Mouse (Mus musculus): Measurements from ENCODE around the gene Arg2. TPM values are rescaled to one million over a fixed set of nuclear protein-coding genes. Genes with fewer than 3 reads are reported as not detected.
A peak's percentile ranks its signal among the peaks of the same experiment; 100 is the strongest.
"Not testable (repeated sequence)": the region's sequence is repeated elsewhere in the genome, so short reads cannot be mapped to it uniquely, and the experiment has no call there.

The Arg2 gene
- polyA plus RNA-seq, 1 experiment: 0.43 TPM

- Histone ChIP-seq H3K9me3 (no peaks in the 10 kb centered on the region), H3K4me3 (replicated peaks) (no peak overlapping the region), H3K27me3 (replicated peaks) (no peaks in the 10 kb centered on the region), H3K36me3 (replicated peaks; ENCODE audit: low read length) (peaks cover 95% of the 10 kb centered on the region), H3K4me1 (peaks cover 6% of the 10 kb centered on the region; the same call in 1 of the 2 replicates)
- TF ChIP-seq GATA1 (IDR thresholded peaks at IDR 0.05; ENCODE audit: borderline replicate concordance, low read length) (no peak), FLI1 (IDR thresholded peaks at IDR 0.05; ENCODE audit: low read length) (no peak)
Measured at GRCm38 (mm10) chr12:79162876-79163275, 32.3 kb downstream of the Arg2 start.

- no peaks in the 10 kb centered on the region for H3K9me3 ChIP-seq
- no peak for TF ChIP-seq GATA1 (IDR thresholded peaks at IDR 0.05; ENCODE audit: borderline replicate concordance, low read length)
- TF ChIP-seq FLI1 (IDR thresholded peaks at IDR 0.05; ENCODE audit: low read length): no peak
- peaks cover 49% of the 10 kb centered on the region for H3K36me3 ChIP-seq (replicated peaks; ENCODE audit: low read length)
- H3K27me3 ChIP-seq (replicated peaks): no peaks in the 10 kb centered on the region
- H3K4me3 ChIP-seq (replicated peaks): no peak overlapping the region
- H3K4me1 ChIP-seq: peaks cover 47% of the 10 kb centered on the region
Measured at GRCm38 (mm10) chr12:79169173-79169572, 38.6 kb downstream of the Arg2 start.

GRCm38 (mm10) chr12:79170421-79170820 is 39.8 kb downstream of the Arg2 start:
- peaks cover 49% of the 10 kb centered on the region for H3K36me3 ChIP-seq (replicated peaks; ENCODE audit: low read length)
- TF ChIP-seq FLI1 (IDR thresholded peaks at IDR 0.05; ENCODE audit: low read length) (no peak), GATA1 (IDR thresholded peaks at IDR 0.05; ENCODE audit: borderline replicate concordance, low read length) (no peak)

GRCm38 (mm10) chr12:79171269-79171995 is 40.9 kb downstream of the Arg2 start:
- H3K9me3 ChIP-seq: no peaks in the 10 kb centered on the region
- H3K4me3 ChIP-seq (replicated peaks): peak overlapping the region; percentile 98
- peaks cover 47% of the 10 kb centered on the region for H3K4me1 ChIP-seq
- TF ChIP-seq FLI1 (IDR thresholded peaks at IDR 0.05; ENCODE audit: low read length): no peak
- no peak for TF ChIP-seq GATA1 (IDR thresholded peaks at IDR 0.05; ENCODE audit: borderline replicate concordance, low read length)
- no peaks in the 10 kb centered on the region for H3K27me3 ChIP-seq (replicated peaks)
- H3K36me3 ChIP-seq (replicated peaks; ENCODE audit: low read length): peaks cover 49% of the 10 kb centered on the region

More at GRCm38 (mm10) chr12:79170421-79170820, 39.8 kb downstream of the Arg2 start:
- Histone ChIP-seq H3K27me3 (replicated peaks) (no peaks in the 10 kb centered on the region), H3K4me1 (peaks cover 47% of the 10 kb centered on the region), H3K9me3 (no peaks in the 10 kb centered on the region), H3K4me3 (replicated peaks) (no peak overlapping the region)

- H3K27me3 ChIP-seq (replicated peaks): no peaks in the 10 kb centered on the region
- H3K36me3 ChIP-seq (replicated peaks; ENCODE audit: low read length): peaks cover 51% of the 10 kb centered on the region
- peak within 1 kb of the TSS; percentile 98 for H3K4me3 ChIP-seq (replicated peaks)
- H3K9me3 ChIP-seq: no peaks in the 10 kb centered on the region
- H3K4me1 ChIP-seq: peaks cover 47% of the 10 kb centered on the region
- TF ChIP-seq GATA1 (IDR thresholded peaks at IDR 0.05; ENCODE audit: borderline replicate concordance, low read length) (no peak), FLI1 (IDR thresholded peaks at IDR 0.05; ENCODE audit: low read length) (no peak)
Measured at GRCm38 (mm10) chr12:79172019-79172941, 41.7 kb downstream of the Arg2 start, which contains the start of gene Vti1b. TSS of gene Vti1b (minus strand) at chr12:79172667.

- Histone ChIP-seq H3K9me3 (no peaks in the 10 kb centered on the region), H3K36me3 (replicated peaks; ENCODE audit: low read length) (peaks cover 61% of the 10 kb centered on the region), H3K4me3 (replicated peaks) (no peak overlapping the region), H3K27me3 (replicated peaks) (no peaks in the 10 kb centered on the region), H3K4me1 (peaks cover 33% of the 10 kb centered on the region)
- TF ChIP-seq GATA1 (IDR thresholded peaks at IDR 0.05; ENCODE audit: borderline replicate concordance, low read length): no peak
- no peak for TF ChIP-seq FLI1 (IDR thresholded peaks at IDR 0.05; ENCODE audit: low read length)
Measured at GRCm38 (mm10) chr12:79173721-79174120, 43.1 kb downstream of the Arg2 start.

GRCm38 (mm10) chr12:79175998-79176397 is 45.4 kb downstream of the Arg2 start:
- no peak overlapping the region for H3K4me3 ChIP-seq (replicated peaks)
- TF ChIP-seq GATA1 (IDR thresholded peaks at IDR 0.05; ENCODE audit: borderline replicate concordance, low read length): no peak
- no peak for TF ChIP-seq FLI1 (IDR thresholded peaks at IDR 0.05; ENCODE audit: low read length)
- no peaks in the 10 kb centered on the region for H3K9me3 ChIP-seq
- H3K4me1 ChIP-seq: peaks cover 12% of the 10 kb centered on the region
- H3K36me3 ChIP-seq (replicated peaks; ENCODE audit: low read length): peaks cover 71% of the 10 kb centered on the region
- no peaks in the 10 kb centered on the region for H3K27me3 ChIP-seq (replicated peaks)

- peaks cover 97% of the 10 kb centered on the region for H3K36me3 ChIP-seq (replicated peaks; ENCODE audit: low read length)
- not testable (repeated sequence) for H3K9me3 ChIP-seq; H3K27me3 ChIP-seq (replicated peaks); H3K4me3 ChIP-seq (replicated peaks)
- peaks cover 24% of the 10 kb centered on the region for H3K4me1 ChIP-seq
Measured at GRCm38 (mm10) chr12:79185160-79185559, 54.6 kb downstream of the Arg2 start.

- H3K36me3 ChIP-seq (replicated peaks; ENCODE audit: low read length): peaks cover 40% of the 10 kb centered on the region
- H3K4me3 ChIP-seq (replicated peaks): peak overlapping the region; percentile 94
- TF ChIP-seq GATA1 (IDR thresholded peaks at IDR 0.05; ENCODE audit: borderline replicate concordance, low read length): no peak
- TF ChIP-seq FLI1 (IDR thresholded peaks at IDR 0.05; ENCODE audit: low read length): no peak
- H3K27me3 ChIP-seq (replicated peaks): no peaks in the 10 kb centered on the region
- peaks cover 45% of the 10 kb centered on the region for H3K4me1 ChIP-seq
- H3K9me3 ChIP-seq: no peaks in the 10 kb centered on the region
Measured at GRCm38 (mm10) chr12:79190931-79191673, 60.5 kb downstream of the Arg2 start.

All from megakaryocyte, embryonic 14.5 days (primary cell).